Mouse (Mus musculus): Measurements from ENCODE around the gene St6gal1. TPM values are rescaled to one million over a fixed set of nuclear protein-coding genes. Genes with fewer than 3 reads are reported as not detected.

St6gal1 gene
- polyA plus RNA-seq, 2 experiments, result 10.5 to 10.6 TPM

GRCm38 (mm10) chr16:23275661-23276060 lies 51.1 kb downstream of the St6gal1 start:
- ATAC-seq (ENCODE audit: insufficient read depth) (no peak), DNase-seq (ENCODE audit: low read depth in 3 of 3, low spot score in 3 of 3) (no peak)
- Histone ChIP-seq H3K4me2 (ENCODE audit: low read depth) (no peak overlapping the region), H3K9me3 (ENCODE audit: control insufficient read depth, low read length) (no peaks in the 10 kb centered on the region), H3K9ac (replicated peaks) (no peak overlapping the region), H3K27me3 (ENCODE audit: control insufficient read depth, insufficient read depth, low read length) (no peaks in the 10 kb centered on the region), H3K27ac (no peak overlapping the region), H3K36me3 (replicated peaks; ENCODE audit: control insufficient read depth, insufficient read depth, low read depth) (no peaks in the 10 kb centered on the region), H3K4me1 (replicated peaks; ENCODE audit: control insufficient read depth in 2 of 2, insufficient read depth in 2 of 2, low read length in 1 of 2) (peaks cover 3 to 16% of the 10 kb centered on the region in 2 experiments; a peak in 1 of 4 replicates), H3K4me3 (ENCODE audit: insufficient read depth in 1 of 2, low read depth in 2 of 2, low read length in 2 of 2) (no peak overlapping the region)
- WGBS (ENCODE audit: insufficient replicate concordance), result 43% methylated on average over 2 of the region's 2 CpGs
- no peak for TF ChIP-seq CTCF (IDR thresholded peaks at IDR 0.05; ENCODE audit: low read depth)
- no peak for TF ChIP-seq EP300 (IDR thresholded peaks at IDR 0.05; ENCODE audit: low read depth)

- Histone ChIP-seq H3K27ac (no peak overlapping the region), H3K4me3 (ENCODE audit: insufficient read depth in 1 of 2, low read depth in 2 of 2, low read length in 2 of 2) (no peak overlapping the region), H3K27me3 (ENCODE audit: control insufficient read depth, insufficient read depth, low read length) (no peaks in the 10 kb centered on the region), H3K9ac (replicated peaks) (no peak overlapping the region), H3K36me3 (replicated peaks; ENCODE audit: control insufficient read depth, insufficient read depth, low read depth) (no peaks in the 10 kb centered on the region), H3K4me1 (replicated peaks; ENCODE audit: control insufficient read depth in 2 of 2, insufficient read depth in 2 of 2, low read length in 1 of 2) (peaks cover 0 to 6% of the 10 kb centered on the region in 2 experiments; a peak in 1 of 4 replicates), H3K9me3 (ENCODE audit: control insufficient read depth, low read length) (no peaks in the 10 kb centered on the region), H3K4me2 (ENCODE audit: low read depth) (no peak overlapping the region)
- TF ChIP-seq CTCF (IDR thresholded peaks at IDR 0.05; ENCODE audit: low read depth), result no peak
- no peak for TF ChIP-seq EP300 (IDR thresholded peaks at IDR 0.05; ENCODE audit: low read depth)
- peak in 1 of 3 experiments; percentile 37 for DNase-seq (ENCODE audit: low read depth in 3 of 3, low spot score in 3 of 3)
- ATAC-seq (ENCODE audit: insufficient read depth), result no peak
- 5% methylated on average over 9 of the region's 9 CpGs for WGBS (ENCODE audit: insufficient replicate concordance)
Measured at GRCm38 (mm10) chr16:23279879-23280741, 55.6 kb downstream of the St6gal1 start.

GRCm38 (mm10) chr16:23280742-23281090 lies 56.2 kb downstream of the St6gal1 start:
- Histone ChIP-seq H3K27me3 (ENCODE audit: control insufficient read depth, insufficient read depth, low read length) (no peaks in the 10 kb centered on the region), H3K27ac (no peak overlapping the region), H3K36me3 (replicated peaks; ENCODE audit: control insufficient read depth, insufficient read depth, low read depth) (no peaks in the 10 kb centered on the region), H3K9ac (replicated peaks) (no peak overlapping the region), H3K4me3 (ENCODE audit: insufficient read depth in 1 of 2, low read depth in 2 of 2, low read length in 2 of 2) (no peak overlapping the region), H3K9me3 (ENCODE audit: control insufficient read depth, low read length) (no peaks in the 10 kb centered on the region), H3K4me2 (ENCODE audit: low read depth) (no peak overlapping the region), H3K4me1 (replicated peaks; ENCODE audit: control insufficient read depth in 2 of 2, insufficient read depth in 2 of 2, low read length in 1 of 2) (peaks cover 0 to 6% of the 10 kb centered on the region in 2 experiments; a peak in 1 of 4 replicates)
- ATAC-seq (ENCODE audit: insufficient read depth) (no peak), DNase-seq (ENCODE audit: low read depth in 3 of 3, low spot score in 3 of 3) (no peak)
- TF ChIP-seq EP300 (IDR thresholded peaks at IDR 0.05; ENCODE audit: low read depth) (no peak), CTCF (IDR thresholded peaks at IDR 0.05; ENCODE audit: low read depth) (no peak)
- 25% methylated on average over 4 of the region's 4 CpGs for WGBS (ENCODE audit: insufficient replicate concordance)

GRCm38 (mm10) chr16:23282241-23282640 lies 57.7 kb downstream of the St6gal1 start:
- H3K4me1 ChIP-seq (replicated peaks; ENCODE audit: control insufficient read depth in 2 of 2, insufficient read depth in 2 of 2, low read length in 1 of 2), result peaks cover 0 to 6% of the 10 kb centered on the region in 2 experiments; a peak in 1 of 4 replicates
- H3K9ac ChIP-seq (replicated peaks), result no peak overlapping the region
- no peak for TF ChIP-seq CTCF (IDR thresholded peaks at IDR 0.05; ENCODE audit: low read depth)
- TF ChIP-seq EP300 (IDR thresholded peaks at IDR 0.05; ENCODE audit: low read depth), result no peak
- H3K27me3 ChIP-seq (ENCODE audit: control insufficient read depth, insufficient read depth, low read length), result no peaks in the 10 kb centered on the region
- no peak overlapping the region for H3K4me3 ChIP-seq (ENCODE audit: insufficient read depth in 1 of 2, low read depth in 2 of 2, low read length in 2 of 2)
- no peaks in the 10 kb centered on the region for H3K9me3 ChIP-seq (ENCODE audit: control insufficient read depth, low read length)
- ATAC-seq (ENCODE audit: insufficient read depth), result no peak
- no peak for DNase-seq (ENCODE audit: low read depth in 3 of 3, low spot score in 3 of 3)
- no peak overlapping the region for H3K27ac ChIP-seq
- no peak overlapping the region for H3K4me2 ChIP-seq (ENCODE audit: low read depth)
- 24% methylated on average over 5 of the region's 5 CpGs for whole genome bisulfite sequencing (ENCODE audit: insufficient replicate concordance)
- H3K36me3 ChIP-seq (replicated peaks; ENCODE audit: control insufficient read depth, insufficient read depth, low read depth), result no peaks in the 10 kb centered on the region

GRCm38 (mm10) chr16:23282941-23283340 lies 58.4 kb downstream of the St6gal1 start:
- H3K27ac ChIP-seq, result no peak overlapping the region
- H3K36me3 ChIP-seq (replicated peaks; ENCODE audit: control insufficient read depth, insufficient read depth, low read depth), result no peaks in the 10 kb centered on the region
- H3K4me1 ChIP-seq (replicated peaks; ENCODE audit: control insufficient read depth in 2 of 2, insufficient read depth in 2 of 2, low read length in 1 of 2), result peaks cover 0 to 6% of the 10 kb centered on the region in 2 experiments; a peak in 1 of 4 replicates
- no peak for ATAC-seq (ENCODE audit: insufficient read depth)
- H3K4me2 ChIP-seq (ENCODE audit: low read depth), result no peak overlapping the region
- no peak overlapping the region for H3K4me3 ChIP-seq (ENCODE audit: insufficient read depth in 1 of 2, low read depth in 2 of 2, low read length in 2 of 2)
- no peak overlapping the region for H3K9ac ChIP-seq (replicated peaks)
- no peak for DNase-seq (ENCODE audit: low read depth in 3 of 3, low spot score in 3 of 3)
- H3K27me3 ChIP-seq (ENCODE audit: control insufficient read depth, insufficient read depth, low read length), result no peaks in the 10 kb centered on the region
- no peaks in the 10 kb centered on the region for H3K9me3 ChIP-seq (ENCODE audit: control insufficient read depth, low read length)
- WGBS (ENCODE audit: insufficient replicate concordance), result 50% methylated on average over 5 of the region's 5 CpGs
- TF ChIP-seq EP300 (IDR thresholded peaks at IDR 0.05; ENCODE audit: low read depth) (no peak), CTCF (IDR thresholded peaks at IDR 0.05; ENCODE audit: low read depth) (no peak)
